Mouse (Mus musculus) heart, embryonic 11.5 days (tissue): ENCODE measurements around the gene Frzb. TPM values are rescaled to one million over a fixed set of nuclear protein-coding genes. Genes with fewer than 3 reads are reported as not detected.
"Not testable (repeated sequence)": the region's sequence is repeated elsewhere in the genome, so short reads cannot be mapped to it uniquely, and the experiment has no call there.

ENCODE experiments used
- ATAC-seq: fragments of 200-750 bp; cut with Nextera tagmentation; replicated peaks from 2 replicates; pipeline ENCODE4 v1.8.0; 2017; ENCODE audit warnings: moderate library complexity; ENCODE audit not compliant: insufficient number of reproducible peaks, low FRiP score, low TSS enrichment
- H3K27ac ChIP-seq: fragments of 300-500 bp; sonication (generic); 2 replicates; pipeline ENCODE4 v1.5.1; 2014; ENCODE audit warnings: mild to moderate bottlenecking, low read depth, low read length
- H3K27me3 ChIP-seq: fragments of 300-500 bp; sonication (generic); 2 replicates; pipeline ENCODE4 v1.6.1; 2014; ENCODE audit warnings: mild to moderate bottlenecking, low read length, mixed read lengths; ENCODE audit not compliant: control insufficient read depth, insufficient read depth
- H3K36me3 ChIP-seq: fragments of 300-500 bp; sonication (generic); 2 replicates; pipeline ENCODE4 v1.6.1; 2014; ENCODE audit warnings: mild to moderate bottlenecking, low read length, moderate library complexity, mixed read lengths; ENCODE audit not compliant: control insufficient read depth, insufficient read depth
- H3K4me1 ChIP-seq: fragments of 300-500 bp; sonication (generic); 2 replicates; pipeline ENCODE4 v1.6.1; 2014; ENCODE audit warnings: low read length; ENCODE audit not compliant: control insufficient read depth, insufficient read depth
- H3K4me2 ChIP-seq: fragments of 300-500 bp; sonication (generic); 2 replicates; pipeline ENCODE4 v1.6.1; 2014; ENCODE audit warnings: mild to moderate bottlenecking, moderate library complexity
- H3K4me3 ChIP-seq: fragments of 300-500 bp; sonication (generic); 2 replicates; pipeline ENCODE4 v1.5.1; 2014; ENCODE audit warnings: low read depth, low read length
- H3K9ac ChIP-seq: fragments of 300-500 bp; sonication (generic); 2 replicates; pipeline ENCODE4 v1.6.1; 2014; ENCODE audit warnings: mild to moderate bottlenecking, low read depth, low read length, moderate library complexity
- H3K9me3 ChIP-seq: fragments of 300-500 bp; sonication (generic); replicated peaks from 2 replicates; pipeline ENCODE4 v1.6.1; 2016; ENCODE audit warnings: low read length; ENCODE audit not compliant: control insufficient read depth
- WGBS: fragments of 180-500 bp; shearing (Covaris S2); extraction: QIAGEN DNeasy Blood & Tissue Kit; methylation state at CpG from one replicate; pipeline ENCODE4 v1.1.7; 2014; ENCODE audit not compliant: insufficient replicate concordance; 5-methylcytosine and 5-hydroxymethylcytosine counted together
- polyA plus RNA-seq: library from polyadenylated mRNA; unstranded; fragments of >200 nt; fragmentation: Nextera tagmentation; extraction: Ambion mirVana; gene quantifications from 2 replicates; pipeline ENCODE4 v1.2.1, GENCODE M21; 2014

The Frzb gene
- polyA plus RNA-seq, result 8.6 and 10.1 TPM in 2 replicates

GRCm38 (mm10) chr2:80447291-80447791 is at the start of gene Frzb:
TSS of gene Frzb (minus strand) at chr2:80447625.
- Histone ChIP-seq H3K4me2 (peak within 1 kb of the TSS; percentile 99), H3K4me3 (peak within 1 kb of the TSS; percentile 45), H3K9ac (peak within 1 kb of the TSS; percentile 68), H3K36me3 (no peaks in the 10 kb centered on the region), H3K9me3 (0 out of 2 replicates have a peak, but pooled peaks cover 2% of the 10 kb centered on the region), H3K27me3 (peaks cover 5% of the 10 kb centered on the region; the same call in 1 of the 2 replicates), H3K27ac (peak within 1 kb of the TSS; percentile 63; the same call in 1 of the 2 replicates), H3K4me1 (no peaks in the 10 kb centered on the region)
- peak; percentile 73 for ATAC-seq
- under 1% methylated on average over 33 of the region's 33 CpGs for WGBS

DNA sequence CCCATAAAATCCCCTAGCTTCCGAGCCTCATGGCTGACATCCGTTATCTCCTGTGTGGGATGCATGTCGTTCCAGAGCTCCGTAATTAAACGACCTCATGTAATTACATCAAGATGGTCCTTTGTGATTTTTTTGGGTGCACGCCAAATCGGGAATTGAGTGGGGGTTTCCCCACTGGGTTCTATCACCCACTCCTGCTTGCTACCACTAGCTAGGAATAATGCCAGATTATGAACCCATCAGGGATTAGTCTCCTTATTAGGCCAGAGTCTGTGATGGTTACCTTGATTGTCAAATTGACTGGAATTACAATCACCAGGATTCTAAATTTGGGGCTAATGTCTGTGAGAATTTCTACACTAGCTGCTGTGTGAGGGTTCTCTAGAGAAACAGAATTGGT is 47.9 kb upstream of the Frzb start:
- H3K9ac ChIP-seq, H3K4me2 ChIP-seq, H3K27ac ChIP-seq, H3K4me1 ChIP-seq, ATAC-seq, H3K9me3 ChIP-seq, H3K4me3 ChIP-seq, H3K36me3 ChIP-seq, H3K27me3 ChIP-seq: not testable (repeated sequence)
- WGBS, result 72% methylated on average over 7 of the region's 7 CpGs

GRCm38 (mm10) chr2:80486851-80487250 is 39.4 kb upstream of the Frzb start:
- no peak overlapping the region for H3K9ac ChIP-seq
- WGBS, result 39% methylated on average over 5 of the region's 5 CpGs
- H3K4me2 ChIP-seq, result no peak overlapping the region
- H3K27ac ChIP-seq, result 0 out of 2 replicates have a peak overlapping the region, but pooled peaks have one; percentile 18
- H3K36me3 ChIP-seq, result no peaks in the 10 kb centered on the region
- H3K9me3 ChIP-seq, result no peaks in the 10 kb centered on the region
- no peaks in the 10 kb centered on the region for H3K27me3 ChIP-seq
- H3K4me3 ChIP-seq, result no peak overlapping the region
- H3K4me1 ChIP-seq, result no peaks in the 10 kb centered on the region
- peak; percentile 42; the same call in 1 of the 2 replicates for ATAC-seq

GRCm38 (mm10) chr2:80484951-80485350 is 37.5 kb upstream of the Frzb start:
- no peak overlapping the region for H3K4me2 ChIP-seq
- H3K4me3 ChIP-seq, result no peak overlapping the region
- H3K9me3 ChIP-seq, result no peaks in the 10 kb centered on the region
- H3K27ac ChIP-seq, result no peak overlapping the region
- WGBS, result 83% methylated on average over 5 of the region's 5 CpGs
- no peaks in the 10 kb centered on the region for H3K27me3 ChIP-seq
- no peak for ATAC-seq
- no peaks in the 10 kb centered on the region for H3K4me1 ChIP-seq
- H3K36me3 ChIP-seq, result no peaks in the 10 kb centered on the region
- no peak overlapping the region for H3K9ac ChIP-seq

GRCm38 (mm10) chr2:80475831-80476230 is 28.4 kb upstream of the Frzb start:
- Histone ChIP-seq H3K4me3 (no peak overlapping the region), H3K27me3 (no peaks in the 10 kb centered on the region), H3K9ac (no peak overlapping the region), H3K4me2 (no peak overlapping the region), H3K9me3 (no peaks in the 10 kb centered on the region), H3K4me1 (no peaks in the 10 kb centered on the region), H3K36me3 (no peaks in the 10 kb centered on the region), H3K27ac (no peak overlapping the region)
- ATAC-seq, result no peak
- WGBS, result 75% methylated on average over 1 of the region's 1 CpGs

GRCm38 (mm10) chr2:80474247-80474796 is 26.9 kb upstream of the Frzb start:
- Histone ChIP-seq H3K4me3 (no peak overlapping the region), H3K27me3 (no peaks in the 10 kb centered on the region), H3K36me3 (no peaks in the 10 kb centered on the region), H3K4me1 (no peaks in the 10 kb centered on the region), H3K9me3 (no peaks in the 10 kb centered on the region), H3K27ac (no peak overlapping the region), H3K9ac (no peak overlapping the region), H3K4me2 (no peak overlapping the region)
- ATAC-seq, result no peak
- WGBS, result 37% methylated on average over 5 of the region's 5 CpGs

- Histone ChIP-seq H3K4me1 (no peaks in the 10 kb centered on the region), H3K4me2 (no peak overlapping the region), H3K9me3 (no peaks in the 10 kb centered on the region), H3K27ac (no peak overlapping the region), H3K27me3 (no peaks in the 10 kb centered on the region), H3K9ac (no peak overlapping the region), H3K36me3 (no peaks in the 10 kb centered on the region), H3K4me3 (no peak overlapping the region)
- ATAC-seq, result no peak
- 68% methylated on average over 16 of the region's 16 CpGs for WGBS
Observed at GRCm38 (mm10) chr2:80465991-80466821, 18.8 kb upstream of the Frzb start.

DNA sequence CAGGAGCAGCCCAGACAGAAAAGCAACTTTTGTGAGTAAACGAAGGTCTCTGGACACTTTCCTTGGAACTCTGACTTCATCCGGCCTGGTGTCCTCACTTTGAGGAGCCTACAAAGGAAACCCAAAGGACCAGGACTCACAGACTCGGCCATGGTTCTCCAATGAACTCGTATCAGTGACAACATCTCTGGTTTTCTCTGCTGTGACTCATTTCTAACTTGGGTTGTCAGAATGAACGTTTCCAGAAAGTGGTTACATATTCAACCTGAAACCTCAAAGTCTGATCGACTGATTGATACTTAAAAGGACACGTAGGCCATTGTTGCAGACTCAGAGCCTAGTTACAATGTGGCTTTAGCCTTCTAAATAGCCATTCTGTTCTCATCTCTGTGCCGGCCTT is 14.4 kb upstream of the Frzb start:
- no peak overlapping the region for H3K27ac ChIP-seq

More for the DNA sequence above, 14.4 kb upstream of the Frzb start:
- Histone ChIP-seq H3K4me3 (no peak overlapping the region), H3K4me1 (no peaks in the 10 kb centered on the region), H3K9me3 (no peaks in the 10 kb centered on the region), H3K27me3 (no peaks in the 10 kb centered on the region), H3K4me2 (no peak overlapping the region), H3K36me3 (no peaks in the 10 kb centered on the region), H3K9ac (no peak overlapping the region)
- no peak for ATAC-seq
- WGBS, result 65% methylated on average over 8 of the region's 8 CpGs
